9 mouse cellular contexts compared by ENCODE assay signal in the genomic region with DNA sequence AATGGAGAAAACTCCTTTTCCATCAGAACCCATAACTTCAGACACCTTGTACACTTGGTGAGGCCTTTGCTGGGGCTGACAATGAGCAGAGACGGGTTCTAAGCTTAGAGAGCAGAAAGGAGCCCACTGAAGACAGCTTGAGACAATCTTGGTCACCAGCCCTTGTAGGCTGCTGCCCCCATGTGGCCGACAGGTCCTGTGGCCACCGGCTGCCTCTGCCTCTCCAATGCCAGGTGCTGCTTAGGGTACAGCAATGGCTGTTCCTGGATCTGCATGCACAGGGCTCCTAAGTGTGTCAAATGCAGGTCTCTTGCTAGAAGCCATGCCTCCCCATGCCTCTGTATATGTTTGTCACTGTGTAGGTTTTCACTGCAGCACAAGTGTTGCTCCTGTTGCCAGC. TPM values are rescaled to one million over a fixed set of nuclear protein-coding genes. Genes with fewer than 3 reads are reported as not detected.
DNase-seq lines count a peak whose midpoint lies in the region; ATAC-seq and TF ChIP-seq lines count a peak whose summit lies in the region.
"Had no signal": no experiment of that assay in that cellular context is flagged by ENCODE, and none has a peak within 500 bp of the region (broad histone marks: within the 10 kb centered on the region; RNA-seq: fewer than 3 reads in every experiment).

No protein-coding gene starts in this region.

- H3K4me1 ChIP-seq in G1E (ENCODE audit: insufficient read depth, low read depth, low read length), result no peaks in the 10 kb centered on the region
- H3K4me1 ChIP-seq in hindbrain, embryonic 10.5 days (replicated peaks), result no peaks in the 10 kb centered on the region
- H3K4me1 ChIP-seq in lung, postnatal 0 days (ENCODE audit: insufficient read depth, low read depth, low read length), result no peaks in the 10 kb centered on the region
- H3K4me1 ChIP-seq: limb, embryonic 12.5 days had no signal

- no peak for TF ChIP-seq EP300 in lung, postnatal 0 days (IDR thresholded peaks at IDR 0.05)

- no peak overlapping the region for H3K4me2 ChIP-seq in lung, postnatal 0 days (replicated peaks; ENCODE audit: low read depth, low read length)
- H3K4me2 ChIP-seq: limb, embryonic 12.5 days had no signal

- DNase-seq in G1E (ENCODE audit: low spot score), result peak; percentile 40
- DNase-seq in cerebellum, adult 18-20 months, result peak; percentile 67 to 73
- DNase-seq in forelimb bud, embryonic 11.5 days (ENCODE audit: low read depth, low spot score), result peak; percentile 51
- peak; percentile 47 for DNase-seq in hindbrain, embryonic 10.5 days (ENCODE audit: low spot score)
- peak; percentile 71 for DNase-seq in layer of hippocampus, adult 9-11 months
- peak; percentile 88 for DNase-seq in lung, postnatal 0 days (ENCODE audit: low spot score)
- DNase-seq in retina, adult 2 months (ENCODE audit: low read depth, low spot score), result peak; percentile 18
- DNase-seq in thymus, postnatal 36 days, result peak; percentile 87

- no peak overlapping the region for H3K27ac ChIP-seq in hindbrain, embryonic 10.5 days
- H3K27ac ChIP-seq in lung, postnatal 0 days (ENCODE audit: low read length), result no peak overlapping the region
- H3K27ac ChIP-seq: limb, embryonic 12.5 days had no signal

- no peak for ATAC-seq in G1E (ENCODE audit: extremely low read depth, insufficient number of reproducible peaks, low FRiP score, poor library complexity, severe bottlenecking)
- ATAC-seq in lung, postnatal 0 days, result peak; percentile 83

- no peak overlapping the region for H3K4me3 ChIP-seq in G1E (ENCODE audit: low read depth, low read length)
- no peak overlapping the region for H3K4me3 ChIP-seq in hindbrain, embryonic 10.5 days
- H3K4me3 ChIP-seq in lung, postnatal 0 days (ENCODE audit: low read depth, low read length), result no peak overlapping the region
- H3K4me3 ChIP-seq: limb, embryonic 12.5 days had no signal

- no peaks in the 10 kb centered on the region for H3K9me3 ChIP-seq in G1E (replicated peaks)
- no peaks in the 10 kb centered on the region for H3K9me3 ChIP-seq in hindbrain, embryonic 10.5 days
- no peaks in the 10 kb centered on the region for H3K9me3 ChIP-seq in lung, postnatal 0 days (ENCODE audit: low read length)
- H3K9me3 ChIP-seq: limb, embryonic 12.5 days had no signal

- H3K36me3 ChIP-seq in G1E (replicated peaks), result peaks cover 99% of the 10 kb centered on the region
- peaks cover 100% of the 10 kb centered on the region for H3K36me3 ChIP-seq in hindbrain, embryonic 10.5 days
- peaks cover 32% of the 10 kb centered on the region for H3K36me3 ChIP-seq in lung, postnatal 0 days (ENCODE audit: insufficient read depth, low read length)

- 46% methylated on average over 3 of the region's 3 CpGs for WGBS in hindbrain, embryonic 10.5 days
- 4% methylated on average over 3 of the region's 3 CpGs for WGBS in lung, postnatal 0 days

- no peak overlapping the region for H3K9ac ChIP-seq in lung, postnatal 0 days (replicated peaks; ENCODE audit: low read depth)
- H3K9ac ChIP-seq: limb, embryonic 12.5 days had no signal

- peak; percentile 89 for TF ChIP-seq CTCF in G1E (IDR thresholded peaks at IDR 0.05; ENCODE audit: low read depth, low read length)
- TF ChIP-seq CTCF in lung, postnatal 0 days (IDR thresholded peaks at IDR 0.05), result peak; percentile 99

- H3K27me3 ChIP-seq in G1E (ENCODE audit: insufficient read depth, low read length), result no peaks in the 10 kb centered on the region
- no peaks in the 10 kb centered on the region for H3K27me3 ChIP-seq in hindbrain, embryonic 10.5 days (ENCODE audit: insufficient read depth, poor library complexity, severe bottlenecking)
- no peaks in the 10 kb centered on the region for H3K27me3 ChIP-seq in lung, postnatal 0 days (replicated peaks; ENCODE audit: insufficient read depth, low read length)
- H3K27me3 ChIP-seq: limb, embryonic 12.5 days had no signal

RNA-seq across cellular contexts. Expression of gene Klf2, which starts 47.0 kb away (rescaled TPM):
- total RNA-seq in G1E (2014; fragmentation: Nextera tagmentation) (not detected in 2 replicates), G1E (2017) (0.11 and 0.12 TPM in 2 replicates)
- polyA plus RNA-seq in G1E (2012), result 1.1 and 1.9 TPM in 2 replicates
- 3.9 and 5.8 TPM in 2 replicates for polyA plus RNA-seq in hindbrain, embryonic 10.5 days (2016; fragmentation: Nextera tagmentation; extraction: Ambion mirVana)
- polyA plus RNA-seq in lung, postnatal 0 days (2015; fragmentation: Nextera tagmentation; extraction: Ambion mirVana), result 65.3 and 74.1 TPM in 2 replicates

RNA-seq across cellular contexts. Expression of gene Eps15l1, which starts 55.4 kb away (rescaled TPM):
- total RNA-seq in G1E (2014; fragmentation: Nextera tagmentation) (95.7 and 110 TPM in 2 replicates), G1E (2017) (31.9 and 37.2 TPM in 2 replicates)
- 10.8 and 16.7 TPM in 2 replicates for polyA plus RNA-seq in G1E (2012)
- polyA plus RNA-seq in hindbrain, embryonic 10.5 days (2016; fragmentation: Nextera tagmentation; extraction: Ambion mirVana), result 73.8 and 74.3 TPM in 2 replicates
- 25.6 and 25.9 TPM in 2 replicates for polyA plus RNA-seq in lung, postnatal 0 days (2015; fragmentation: Nextera tagmentation; extraction: Ambion mirVana)

Comparison
In these comparisons a context has a peak if more than half of its experiments do, and no peak if none do; other contexts are left out.
1. DNase-seq: peak in every context shown above with its lines; median percentile 88 in lung, postnatal 0 days; 87 in thymus, postnatal 36 days; 71 in layer of hippocampus, adult 9-11 months; 70 in cerebellum, adult 18-20 months; 51 in forelimb bud, embryonic 11.5 days; 47 in hindbrain, embryonic 10.5 days; 40 in G1E; 18 in retina, adult 2 months.